Mouse (Mus musculus) granulocyte monocyte progenitor cell, adult 5-6 weeks (primary cell): ENCODE data around the gene Ilf3. TPM values are rescaled to one million over a fixed set of nuclear protein-coding genes. Genes with fewer than 3 reads are reported as not detected.

Experiments used
- ATAC-seq: replicated peaks from 2 replicates; pipeline ENCODE4 v1.8.0; 2016; ENCODE audit warnings: mild to moderate bottlenecking, moderate TSS enrichment, inconsistent platforms; ENCODE audit not compliant: poor library complexity, severe bottlenecking
- total RNA-seq, 2 experiments: library from RNA; stranded (forward) in 1 of 2; stranded (reverse) in 1 of 2; fragments of 200-712, 200-1000 nt in 1 of 2; fragments of >200 nt in 1 of 2; fragmentation: Nextera tagmentation in 1 of 2; gene quantifications; 2 replicates each; pipeline ENCODE4 v1.2.3; 2014 to 2017

Ilf3 gene
- total RNA-seq, 2 experiments from 2014 or later: 82.0 to 104 TPM

GRCm38 (mm10) chr9:21337652-21338051 lies 30.0 kb upstream of the Ilf3 start:
- ATAC-seq: no peak

GRCm38 (mm10) chr9:21340411-21340810 lies 27.3 kb upstream of the Ilf3 start:
- no peak for ATAC-seq

- ATAC-seq: no peak
Measured at GRCm38 (mm10) chr9:21346627-21347365, 20.9 kb upstream of the Ilf3 start.

GRCm38 (mm10) chr9:21348152-21348551 lies 19.5 kb upstream of the Ilf3 start:
- peak; percentile 83 for ATAC-seq

- no peak for ATAC-seq
Measured at GRCm38 (mm10) chr9:21351178-21351577, 16.5 kb upstream of the Ilf3 start.

GRCm38 (mm10) chr9:21351702-21352377 lies 15.8 kb upstream of the Ilf3 start:
- no peak for ATAC-seq

- peak; percentile 36 for ATAC-seq
Measured at GRCm38 (mm10) chr9:21352463-21353372, 15.0 kb upstream of the Ilf3 start.

- no peak for ATAC-seq
Measured at GRCm38 (mm10) chr9:21353373-21353686, 14.3 kb upstream of the Ilf3 start.

GRCm38 (mm10) chr9:21354796-21355195 lies 12.9 kb upstream of the Ilf3 start:
- no peak for ATAC-seq

- peak; percentile 88 for ATAC-seq
Measured at GRCm38 (mm10) chr9:21356981-21357718, 10.5 kb upstream of the Ilf3 start.

- ATAC-seq: no peak
Measured at GRCm38 (mm10) chr9:21366541-21367220, 990 bp upstream of the Ilf3 start.

GRCm38 (mm10) chr9:21368131-21368584 lies 487 bp downstream of the Ilf3 start:
- ATAC-seq: peak; percentile 59

GRCm38 (mm10) chr9:21369080-21369479 lies 1.4 kb downstream of the Ilf3 start:
- ATAC-seq: no peak

GRCm38 (mm10) chr9:21370876-21371275 lies 3.2 kb downstream of the Ilf3 start:
- no peak for ATAC-seq

GRCm38 (mm10) chr9:21372508-21372907 lies 4.8 kb downstream of the Ilf3 start:
- no peak for ATAC-seq

GRCm38 (mm10) chr9:21379195-21379594 lies 11.5 kb downstream of the Ilf3 start:
- ATAC-seq: peak; percentile 48

- no peak for ATAC-seq
Measured at GRCm38 (mm10) chr9:21380868-21381267, 13.2 kb downstream of the Ilf3 start.

- ATAC-seq: no peak
Measured at GRCm38 (mm10) chr9:21383966-21384365, 16.3 kb downstream of the Ilf3 start.

- ATAC-seq: no peak
Measured at GRCm38 (mm10) chr9:21392646-21393175, 25.0 kb downstream of the Ilf3 start.
